Mouse (Mus musculus) heart, postnatal 0 days (tissue): ENCODE results near the gene Ipo9.

ENCODE experiments used
- CTCF ChIP-seq: IDR thresholded peaks from 2 replicates; pipeline ENCODE4 v1.5.1; 2016; ENCODE audit warnings: antibody characterized with exemption, control low read depth, low read depth
- EP300 ChIP-seq: IDR thresholded peaks from 2 replicates; pipeline ENCODE4 v1.6.1; 2016; ENCODE audit warnings: antibody characterized with exemption, low read depth

DNA sequence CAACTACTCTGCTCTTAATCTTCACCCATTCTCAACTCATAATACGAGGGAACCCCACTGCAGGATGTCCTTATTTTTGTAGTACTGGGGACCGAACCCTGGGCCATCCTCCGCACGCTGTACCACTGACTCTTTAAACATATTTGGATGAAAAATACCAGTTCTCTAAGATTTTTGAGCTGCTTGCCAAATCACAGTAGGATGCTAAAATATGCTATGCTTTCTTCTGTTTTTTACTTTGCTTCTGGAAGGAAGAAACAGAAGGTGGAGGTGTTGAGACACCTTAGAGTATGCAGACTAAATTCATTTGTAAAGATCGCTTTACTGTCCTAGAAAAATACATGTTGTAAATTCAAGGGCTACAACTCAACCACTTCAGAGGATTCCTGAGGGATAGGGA lies 46.1 kb downstream of the Ipo9 start:
- TF ChIP-seq CTCF (no peak), EP300 (no peak)
